Mouse (Mus musculus): ENCODE results near the gene Fam186b.

GRCm38 (mm10) chr15:99320168-99320674 lies 24.5 kb upstream of the Fam186b start:
- TF ChIP-seq CTCF (IDR thresholded peaks at IDR 0.05; ENCODE audit: low read depth) (no peak), EP300 (IDR thresholded peaks at IDR 0.05; ENCODE audit: low read depth) (no peak)
